Mouse (Mus musculus) thymus, adult 2 months (tissue): ENCODE data around the gene 5830473C10Rik.

Source experiments
- CTCF ChIP-seq: fragments of 200-500 bp; IDR thresholded peaks from 2 replicates; pipeline ENCODE4 v1.5.1; 2012; ENCODE audit warnings: mild to moderate bottlenecking, control low read depth, low read length, moderate library complexity, borderline replicate concordance; ENCODE audit not compliant: control insufficient read depth, poor library complexity, insufficient read depth; ENCODE audit errors: extremely low read depth
- POLR2A ChIP-seq: fragments of 200-500 bp; IDR thresholded peaks from 2 replicates; pipeline ENCODE4 v1.6.1; 2012; ENCODE audit warnings: mild to moderate bottlenecking, low read length, control low read depth, moderate library complexity; ENCODE audit not compliant: control insufficient read depth, poor library complexity, insufficient read depth; ENCODE audit errors: extremely low read depth

- TF ChIP-seq CTCF, result no peak
- no peak for TF ChIP-seq POLR2A
Measured at GRCm38 (mm10) chr5:90591936-90592335, 31.0 kb downstream of the 5830473C10Rik start.
